Mouse (Mus musculus): ENCODE results near the gene Creg2. TPM values are rescaled to one million over a fixed set of nuclear protein-coding genes. Genes with fewer than 3 reads are reported as not detected.

Creg2 gene
- not detected for polyA plus RNA-seq (2012; fragmentation: generic; extraction: Trizol)

GRCm38 (mm10) chr1:39651241-39651548 lies at the start of gene Creg2:
Gene Creg2 (minus strand): TSS chr1:39651474.

GRCm38 (mm10) chr1:39577253-39577705 lies 74.0 kb downstream of the Creg2 start, which contains the start of gene Rnf149:
Gene Rnf149 (minus strand): TSS chr1:39577405.

Other genes starting within 250 kb of the Creg2 start
- under 1 TPM; 0.15 to 0.37 TPM for gene Tbc1d8, start 172.7 kb downstream of the Creg2 start, polyA plus RNA-seq (2012; fragmentation: generic; extraction: Trizol)
- 10 to 100 TPM in 1 of 2 experiments, 1 to 10 TPM in 1; 7.5 to 14.5 TPM for gene Cnot11, start 116.5 kb downstream of the Creg2 start, polyA plus RNA-seq (2012; fragmentation: generic; extraction: Trizol)
- 1 to 10 TPM; 2.9 to 9.1 TPM for gene Rnf149, start 74.1 kb downstream of the Creg2 start, polyA plus RNA-seq (2012; fragmentation: generic; extraction: Trizol)
- gene Rfx8, start 69.5 kb upstream of the Creg2 start, polyA plus RNA-seq (2012; fragmentation: generic; extraction: Trizol), result not detected
- not detected for gene Gm3646, start 153.9 kb upstream of the Creg2 start, polyA plus RNA-seq (2012; fragmentation: generic; extraction: Trizol)
- 10 to 100 TPM; 16.3 to 68.9 TPM for gene Map4k4, start 249.4 kb upstream of the Creg2 start, polyA plus RNA-seq (2012; fragmentation: generic; extraction: Trizol)